Mouse (Mus musculus) myocyte (in vitro differentiated cells): ENCODE measurements at regions not wholly inside any gene's neighbourhood (a gene's known extent, or its start where the extent isn't known, plus 50 kb on each side); places are given as distances from the start of the nearest gene placed in this dataset.

ENCODE experiments used
- H3K27me3 ChIP-seq: one replicate; pipeline ENCODE4 v1.6.1; 2011; ENCODE audit not compliant: control insufficient read depth, insufficient read depth, insufficient read length
- H3K36me3 ChIP-seq: one replicate; pipeline ENCODE4 v1.6.1; 2011; ENCODE audit not compliant: control insufficient read depth, insufficient read depth
- H3K4me2 ChIP-seq: one replicate; pipeline ENCODE4 v1.6.1; 2011; ENCODE audit warnings: low read depth, control low read depth
- H3K4me3 ChIP-seq: one replicate; pipeline ENCODE4 v1.5.1; 2011; ENCODE audit warnings: mild to moderate bottlenecking, control low read depth, moderate library complexity
- H3K79me2 ChIP-seq: one replicate; pipeline ENCODE4 v1.6.1; 2011; ENCODE audit not compliant: control insufficient read depth, insufficient read depth
- H3ac ChIP-seq: one replicate; pipeline ENCODE4 v1.6.1; 2011; ENCODE audit not compliant: control insufficient read depth, insufficient read length
- CEBPB ChIP-seq: IDR thresholded peaks from 2 replicates; pipeline ENCODE4 v1.6.1; 2011; ENCODE audit warnings: mild to moderate bottlenecking, moderate library complexity; ENCODE audit not compliant: poor library complexity, insufficient read depth, severe bottlenecking
- MAX ChIP-seq: IDR thresholded peaks from one replicate; pipeline ENCODE4 v1.6.1; 2011; ENCODE audit warnings: low read depth, mild to moderate bottlenecking, control low read depth
- MYOD1 ChIP-seq, 3 experiments: IDR thresholded peaks; one replicate each; pipeline ENCODE4 v1.6.1; 2011; ENCODE audit warnings: control low read depth in 2 of 3, low read depth in 2 of 3, mild to moderate bottlenecking in 2 of 3, moderate library complexity in 1 of 3; ENCODE audit not compliant: insufficient read length in 2 of 3, control insufficient read depth in 1 of 3
- POLR2A ChIP-seq: IDR thresholded peaks from one replicate; pipeline ENCODE4 v1.6.1; 2011; ENCODE audit warnings: low read depth, mild to moderate bottlenecking, control low read depth, moderate library complexity; ENCODE audit not compliant: insufficient read length
- REST ChIP-seq: IDR thresholded peaks from one replicate; pipeline ENCODE4 v1.6.1; 2011; ENCODE audit warnings: mild to moderate bottlenecking, control low read depth, moderate library complexity; ENCODE audit not compliant: insufficient read depth, insufficient read length
- SRF ChIP-seq: IDR thresholded peaks from one replicate; pipeline ENCODE4 v1.6.1; 2011; ENCODE audit warnings: low read depth; ENCODE audit not compliant: control insufficient read depth, insufficient read length
- TCF12 ChIP-seq: IDR thresholded peaks from one replicate; pipeline ENCODE4 v1.6.1; 2011; ENCODE audit warnings: mild to moderate bottlenecking, control low read depth; ENCODE audit not compliant: poor library complexity, insufficient read depth, severe bottlenecking
- TCF3 ChIP-seq: IDR thresholded peaks from one replicate; pipeline ENCODE4 v1.6.1; 2011; ENCODE audit warnings: low read depth, control low read depth; ENCODE audit not compliant: insufficient read length
- USF1 ChIP-seq: IDR thresholded peaks from one replicate; pipeline ENCODE4 v1.6.1; 2011; ENCODE audit warnings: low read depth, mild to moderate bottlenecking, control low read depth, moderate library complexity

- H3K27me3 ChIP-seq, result no peaks in the 10 kb centered on the region
- TF ChIP-seq CEBPB (no peak), REST (no peak), USF1 (no peak), SRF (no peak), TCF12 (no peak), MYOD1 (IDR thresholded peaks at IDR 0.05; ENCODE audit: control insufficient read depth in 1 of 3, insufficient read length in 2 of 3, low read depth in 2 of 3) (no peak), TCF3 (no peak), MAX (no peak)
- no peaks in the 10 kb centered on the region for H3K79me2 ChIP-seq
- no peak overlapping the region for H3ac ChIP-seq
- H3K36me3 ChIP-seq, result no peaks in the 10 kb centered on the region
- no peak overlapping the region for H3K4me3 ChIP-seq
- H3K4me2 ChIP-seq, result no peak overlapping the region
Measured at GRCm38 (mm10) chr19:21337201-21337600, 65.1 kb downstream of the Zfand5 start.

- peak in 1 of 3 experiments; percentile 45 for TF ChIP-seq MYOD1 (IDR thresholded peaks at IDR 0.05; ENCODE audit: control insufficient read depth in 1 of 3, insufficient read length in 2 of 3, low read depth in 2 of 3)
- TF ChIP-seq POLR2A, result no peak
- Histone ChIP-seq H3K4me3 (no peak overlapping the region), H3K36me3 (no peaks in the 10 kb centered on the region), H3ac (no peak overlapping the region), H3K27me3 (no peaks in the 10 kb centered on the region), H3K79me2 (no peaks in the 10 kb centered on the region), H3K4me2 (peak overlapping the region; percentile 80)
Measured at GRCm38 (mm10) chr19:21340563-21340962, 68.5 kb downstream of the Zfand5 start.
